8 mouse cellular contexts compared by ENCODE assay signal in genomic region chr12:69373850-69374766, GRCm38 (mm10). TPM values are rescaled to one million over a fixed set of nuclear protein-coding genes. Genes with fewer than 3 reads are reported as not detected.
DNase-seq lines count a peak whose midpoint lies in the region; ATAC-seq and TF ChIP-seq lines count a peak whose summit lies in the region.

No protein-coding gene starts in this region.

- no peak overlapping the region for H3K27ac ChIP-seq in left cerebral cortex, adult 2 months
- H3K27ac ChIP-seq in brown adipose tissue, adult 24 weeks (replicated peaks; ENCODE audit: low read depth, low read length), result peak overlapping the region; percentile 45; the same call in 1 of the 2 replicates
- no peak overlapping the region for H3K27ac ChIP-seq in hindbrain, embryonic 14.5 days
- H3K27ac ChIP-seq in midbrain, embryonic 11.5 days (ENCODE audit: low read depth, low read length), result no peak overlapping the region

- no peaks in the 10 kb centered on the region for H3K27me3 ChIP-seq in hindbrain, embryonic 14.5 days (ENCODE audit: control insufficient read depth, insufficient read depth, low read length)
- H3K27me3 ChIP-seq in midbrain, embryonic 11.5 days (ENCODE audit: control insufficient read depth, insufficient read depth, low read length), result no peaks in the 10 kb centered on the region

- ATAC-seq in hindbrain, embryonic 14.5 days (ENCODE audit: low FRiP score), result no peak
- ATAC-seq in midbrain, embryonic 11.5 days (ENCODE audit: low FRiP score), result no peak

- H3K36me3 ChIP-seq in hindbrain, embryonic 14.5 days (replicated peaks; ENCODE audit: control insufficient read depth, insufficient read depth), result peaks cover 28% of the 10 kb centered on the region
- H3K36me3 ChIP-seq in midbrain, embryonic 11.5 days (ENCODE audit: control insufficient read depth, insufficient read depth, low read length), result peaks cover 2% of the 10 kb centered on the region; the same call in 1 of the 2 replicates

- 42% methylated on average over 11 of the region's 11 CpGs for WGBS in hindbrain, embryonic 14.5 days
- WGBS in midbrain, embryonic 11.5 days, result 53% methylated on average over 11 of the region's 11 CpGs

- H3K4me2 ChIP-seq in hindbrain, embryonic 14.5 days (replicated peaks), result peak overlapping the region; percentile 97
- H3K4me2 ChIP-seq in midbrain, embryonic 11.5 days, result peak overlapping the region; percentile 92

- intact Hi-C loops in left cerebral cortex, adult 2 months (cut with DNase I), result loop anchor here (2.0 to 5.0 kb wide), 2 partner anchors 83 to 209 kb away; partner anchors contain the start of gene Vcpkmt

- H3K9me3 ChIP-seq in hindbrain, embryonic 14.5 days (ENCODE audit: control insufficient read depth, low read length), result no peaks in the 10 kb centered on the region
- H3K9me3 ChIP-seq in midbrain, embryonic 11.5 days (ENCODE audit: control insufficient read depth, low read length), result no peaks in the 10 kb centered on the region

- H3K9ac ChIP-seq in hindbrain, embryonic 14.5 days, result peak overlapping the region; percentile 96
- H3K9ac ChIP-seq in midbrain, embryonic 11.5 days (ENCODE audit: low read length), result peak overlapping the region; percentile 95; the same call in 1 of the 2 replicates

- TF ChIP-seq CTCF in left cerebral cortex, adult 2 months (IDR thresholded peaks at IDR 0.05), result no peak

- H3K4me3 ChIP-seq in left cerebral cortex, adult 2 months, result peak overlapping the region; percentile 100
- peak overlapping the region; percentile 76 for H3K4me3 ChIP-seq in brown adipose tissue, adult 24 weeks (ENCODE audit: insufficient read depth, low read depth, low read length)
- H3K4me3 ChIP-seq in hindbrain, embryonic 14.5 days (replicated peaks; ENCODE audit: low read length), result peak overlapping the region; percentile 100
- H3K4me3 ChIP-seq in midbrain, embryonic 11.5 days (ENCODE audit: low read depth, low read length), result peak overlapping the region; percentile 96

- no peak for DNase-seq in left cerebral cortex, adult 2 months (ENCODE audit: extremely low spot score in 1 of 2, low spot score in 2 of 2)
- no peak for DNase-seq in left cerebral cortex, adult 8-10 months (ENCODE audit: low spot score in 2 of 2)
- no peak for DNase-seq in hindbrain, embryonic 14.5 days (ENCODE audit: low spot score)
- no peak for DNase-seq in midbrain, embryonic 11.5 days (ENCODE audit: low spot score, missing footprints)
- DNase-seq in right cerebral cortex, postnatal 10 days (ENCODE audit: low spot score in 2 of 2), result no peak
- no peak for DNase-seq in frontal cortex, adult 2 months (ENCODE audit: extremely low spot score in 1 of 2, low spot score in 1 of 2)
- DNase-seq in gastrocnemius, adult 18-20 months (ENCODE audit: low spot score), result no peak

- no peaks in the 10 kb centered on the region; the same call in 1 of the 2 replicates for H3K4me1 ChIP-seq in brown adipose tissue, adult 24 weeks (ENCODE audit: control insufficient read depth, insufficient read depth, insufficient read length, low read length)
- peaks cover 23% of the 10 kb centered on the region for H3K4me1 ChIP-seq in hindbrain, embryonic 14.5 days (replicated peaks; ENCODE audit: control insufficient read depth, insufficient read depth, low read length)
- H3K4me1 ChIP-seq in midbrain, embryonic 11.5 days (ENCODE audit: control insufficient read depth, insufficient read depth, low read length), result peaks cover 12% of the 10 kb centered on the region

RNA-seq across cellular contexts. Expression of gene Gm9887, which starts 1.9 kb away (rescaled TPM):
- total RNA-seq in left cerebral cortex, adult 2 months (2021), result 1 to 10 TPM; 1.2 TPM
- 1 to 10 TPM in 1 of 4 experiments, under 1 TPM in 1, not detected in 2; 0.87 to 1.6 TPM for total RNA-seq in left cerebral cortex, adult 8-10 months (2022)
- not detected in 2 replicates for polyA plus RNA-seq in brown adipose tissue, adult 24 weeks (2012; ENCODE audit: insufficient read depth, insufficient read length, missing spikeins)
- 1.4 and 1.7 TPM in 2 replicates for polyA plus RNA-seq in hindbrain, embryonic 14.5 days (2014; fragmentation: Nextera tagmentation; extraction: Ambion mirVana)
- polyA plus RNA-seq in midbrain, embryonic 11.5 days (2014; fragmentation: Nextera tagmentation; extraction: Ambion mirVana), result 1.4 and 1.6 TPM in 2 replicates
- 0.27 and 0.50 TPM in 2 replicates for polyA plus RNA-seq in frontal cortex, adult 2 months (2012; rRNA removed)
- total RNA-seq in gastrocnemius, adult 18-20 months (2021), result not detected

RNA-seq across cellular contexts. Expression of gene Arf6, which starts 2.2 kb away (rescaled TPM):
- total RNA-seq in left cerebral cortex, adult 2 months (2021), result 10 to 100 TPM; 56.8 to 58.9 TPM
- 10 to 100 TPM; 53.1 to 59.5 (median 56.7) TPM for total RNA-seq in left cerebral cortex, adult 8-10 months (2022)
- 43.2 and 49.8 TPM in 2 replicates for polyA plus RNA-seq in brown adipose tissue, adult 24 weeks (2012; ENCODE audit: insufficient read depth, insufficient read length, missing spikeins)
- 34.5 and 36.5 TPM in 2 replicates for polyA plus RNA-seq in hindbrain, embryonic 14.5 days (2014; fragmentation: Nextera tagmentation; extraction: Ambion mirVana)
- 47.7 and 48.6 TPM in 2 replicates for polyA plus RNA-seq in midbrain, embryonic 11.5 days (2014; fragmentation: Nextera tagmentation; extraction: Ambion mirVana)
- polyA plus RNA-seq in frontal cortex, adult 2 months (2012; rRNA removed), result 46.3 and 48.8 TPM in 2 replicates
- total RNA-seq in gastrocnemius, adult 18-20 months (2021), result 10 to 100 TPM; 19.1 to 26.3 TPM

RNA-seq across cellular contexts. Expression of gene Nemf, which starts 17.1 kb away (rescaled TPM):
- total RNA-seq in left cerebral cortex, adult 2 months (2021), result 10 to 100 TPM; 46.3 to 53.7 TPM
- total RNA-seq in left cerebral cortex, adult 8-10 months (2022), result 10 to 100 TPM; 43.7 to 46.5 (median 45.8) TPM
- polyA plus RNA-seq in brown adipose tissue, adult 24 weeks (2012; ENCODE audit: insufficient read depth, insufficient read length, missing spikeins), result 16.5 and 33.9 TPM in 2 replicates
- polyA plus RNA-seq in hindbrain, embryonic 14.5 days (2014; fragmentation: Nextera tagmentation; extraction: Ambion mirVana), result 77.2 and 80.9 TPM in 2 replicates
- 89.5 and 96.0 TPM in 2 replicates for polyA plus RNA-seq in midbrain, embryonic 11.5 days (2014; fragmentation: Nextera tagmentation; extraction: Ambion mirVana)
- 38.2 and 45.4 TPM in 2 replicates for polyA plus RNA-seq in frontal cortex, adult 2 months (2012; rRNA removed)
- 10 to 100 TPM; 18.7 to 20.9 TPM for total RNA-seq in gastrocnemius, adult 18-20 months (2021)
